Comparison of ENCODE assay signal across 8 mouse cellular contexts in the genomic region with DNA sequence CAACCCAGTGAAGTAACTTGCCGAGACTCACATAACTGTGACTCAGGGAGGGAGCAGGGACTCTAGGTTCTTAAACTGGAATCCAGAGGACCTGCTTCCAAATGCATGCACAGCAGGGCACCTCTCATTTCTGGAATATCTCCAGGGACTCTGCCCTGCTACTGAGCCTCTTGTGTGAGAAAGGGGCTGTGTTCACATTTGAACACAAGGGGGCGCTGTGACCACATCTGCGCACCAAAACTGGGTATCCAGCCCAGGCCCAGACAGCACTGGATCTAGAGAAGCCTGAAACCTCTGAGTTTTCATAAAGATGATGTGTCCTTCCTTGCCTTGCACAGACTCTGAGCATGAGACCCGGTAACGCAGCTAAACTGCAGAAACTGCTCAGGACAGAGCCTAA. TPM values are rescaled to one million over a fixed set of nuclear protein-coding genes. Genes with fewer than 3 reads are reported as not detected.
DNase-seq lines count a peak whose midpoint lies in the region; ATAC-seq and TF ChIP-seq lines count a peak whose summit lies in the region.

No protein-coding gene starts in this region.

- H3K27ac ChIP-seq in MEL (ENCODE audit: control insufficient read depth, low read depth, low read length): no peak overlapping the region

- H3K9ac ChIP-seq in MEL (ENCODE audit: control insufficient read depth, low read depth, low read length, poor library complexity, severe bottlenecking): no peak overlapping the region

- no peak overlapping the region for H3K4me3 ChIP-seq in MEL (ENCODE audit: control insufficient read depth in 1 of 2, insufficient read depth in 1 of 2, low read depth in 2 of 2, low read length in 2 of 2)

- DNase-seq in cerebellum, adult 18-20 months: peak; percentile 28 to 36
- DNase-seq in cerebellum, adult 11 months: no peak
- DNase-seq in MEL (ENCODE audit: low read depth, low spot score): peak; percentile 52
- peak; percentile 30 to 35 for DNase-seq in cerebellum, postnatal 36 days
- peak; percentile 78 for DNase-seq in heart, postnatal 4 days
- peak; percentile 78 to 79 for DNase-seq in layer of hippocampus, postnatal 10 days (ENCODE audit: low spot score in 2 of 2)
- peak; percentile 73 for DNase-seq in right cerebral cortex, postnatal 14 days

- H3K36me3 ChIP-seq in MEL (ENCODE audit: control insufficient read depth in 1 of 2, insufficient read depth in 2 of 2, low read length in 2 of 2): no peaks in the 10 kb centered on the region; a peak in 1 of 4 replicates

- no peaks in the 10 kb centered on the region for H3K4me1 ChIP-seq in MEL (ENCODE audit: control insufficient read depth in 1 of 2, insufficient read depth in 2 of 2, low read length in 2 of 2)

- H3K27me3 ChIP-seq in MEL (ENCODE audit: control insufficient read depth in 1 of 2, insufficient read depth in 2 of 2, low read length in 2 of 2): no peaks in the 10 kb centered on the region

- H3K9me3 ChIP-seq in MEL (replicated peaks; ENCODE audit: insufficient read depth, low read length): no peaks in the 10 kb centered on the region

- peak; percentile 70; the same call in 1 of the 2 replicates for ATAC-seq in megakaryocyte-erythroid progenitor cell, adult 5-6 weeks (replicated peaks; ENCODE audit: low FRiP score, low TSS enrichment, poor library complexity, severe bottlenecking)

- peak; percentile 67 for TF ChIP-seq RAD21 in MEL (IDR thresholded peaks at IDR 0.05; ENCODE audit: low read depth, low read length)

- peak; percentile 59 to 73 (median 71) for TF ChIP-seq CTCF in MEL (IDR thresholded peaks at IDR 0.05 in 2 of 3, conservative IDR thresholded peaks at IDR 0.05 in 1 of 3; ENCODE audit: control insufficient read depth in 1 of 3, insufficient read depth in 1 of 3, low read depth in 2 of 3, low read length in 3 of 3, poor library complexity in 1 of 3, severe bottlenecking in 1 of 3)

- TF ChIP-seq EP300 in MEL (IDR thresholded peaks at IDR 0.05; ENCODE audit: low read depth in 1 of 2, low read length in 2 of 2): no peak

- H3K79me2 ChIP-seq in MEL (ENCODE audit: control insufficient read depth, insufficient read depth, low read length, poor library complexity): no peaks in the 10 kb centered on the region

- TF ChIP-seq POLR2A in MEL (IDR thresholded peaks at IDR 0.05; ENCODE audit: control insufficient read depth in 1 of 2, insufficient read depth in 1 of 2, low read depth in 1 of 2, low read length in 2 of 2, poor library complexity in 1 of 2): no peak

TF ChIP-seq in MEL, 35 proteins besides CTCF, POLR2A, EP300 and RAD21:
- TF ChIP-seq SMC3 (IDR thresholded peaks at IDR 0.05; ENCODE audit: low read depth, low read length) (peak; percentile 60), MYB (IDR thresholded peaks at IDR 0.05; ENCODE audit: low read depth, low read length) (no peak), MYC (IDR thresholded peaks at IDR 0.05; ENCODE audit: low read depth, low read length) (no peak), CHD2 (IDR thresholded peaks at IDR 0.05; ENCODE audit: low read length) (no peak), KAT2A (conservative IDR thresholded peaks at IDR 0.05; ENCODE audit: low read depth, low read length) (no peak), ZC3H11A (IDR thresholded peaks at IDR 0.05; ENCODE audit: low read depth, low read length) (peak; percentile 20; the same call in 1 of the 2 replicates)

RNA-seq across cellular contexts. Expression of a gene that starts 9.1 kb away (rescaled TPM):
- 12.4 and 17.2 TPM in 2 replicates for total RNA-seq in MEL (2012; rRNA removed)
- 10 to 100 TPM in 1 of 2 experiments, not detected in 1; 15.6 TPM for polyA plus RNA-seq in MEL (2012; ENCODE audit: insufficient read depth in 1 of 2, insufficient read length in 2 of 2, low read depth in 1 of 2, low replicate concordance in 2 of 2, missing spikeins in 1 of 2)
- total RNA-seq in heart, postnatal 4 days (2021): 1 to 10 TPM; 4.7 to 5.6 TPM
- 10 to 100 TPM; 15.0 to 15.2 TPM for total RNA-seq in layer of hippocampus, postnatal 10 days (2021)
- total RNA-seq in megakaryocyte-erythroid progenitor cell, adult 5-6 weeks (2014; fragmentation: Nextera tagmentation): 8.6 and 13.2 TPM in 2 replicates
- total RNA-seq in megakaryocyte-erythroid progenitor cell, adult 5-6 weeks (2017): 5.3 and 8.8 TPM in 2 replicates

RNA-seq across cellular contexts. Expression of a gene that starts 9.3 kb away (rescaled TPM):
- total RNA-seq in MEL (2012; rRNA removed): not detected in 2 replicates
- polyA plus RNA-seq in MEL (2012; ENCODE audit: insufficient read depth in 1 of 2, insufficient read length in 2 of 2, low read depth in 1 of 2, low replicate concordance in 2 of 2, missing spikeins in 1 of 2): under 1 TPM in 1 of 2 experiments, not detected in 1; 0.13 TPM
- total RNA-seq in heart, postnatal 4 days (2021): not detected
- total RNA-seq in layer of hippocampus, postnatal 10 days (2021): under 1 TPM in 1 of 2 experiments, not detected in 1; 0.27 TPM
- not detected in 2 replicates for total RNA-seq in megakaryocyte-erythroid progenitor cell, adult 5-6 weeks (2014; fragmentation: Nextera tagmentation)
- total RNA-seq in megakaryocyte-erythroid progenitor cell, adult 5-6 weeks (2017): not detected in 2 replicates

RNA-seq across cellular contexts. Expression of a gene that starts 21.0 kb away (rescaled TPM):
- total RNA-seq in MEL (2012; rRNA removed): not detected in 2 replicates
- polyA plus RNA-seq in MEL (2012; ENCODE audit: insufficient read depth in 1 of 2, insufficient read length in 2 of 2, low read depth in 1 of 2, low replicate concordance in 2 of 2, missing spikeins in 1 of 2): under 1 TPM in 1 of 2 experiments, not detected in 1; 0.07 TPM
- total RNA-seq in heart, postnatal 4 days (2021): under 1 TPM; 0.34 to 0.48 TPM
- total RNA-seq in layer of hippocampus, postnatal 10 days (2021): 1 to 10 TPM in 1 of 2 experiments, under 1 TPM in 1; 0.71 to 1.0 TPM
- 0.84 TPM in 1 of 2 replicates, not detected in the other for total RNA-seq in megakaryocyte-erythroid progenitor cell, adult 5-6 weeks (2014; fragmentation: Nextera tagmentation)
- total RNA-seq in megakaryocyte-erythroid progenitor cell, adult 5-6 weeks (2017): 2.2 TPM in 1 of 2 replicates, not detected in the other

RNA-seq across cellular contexts. Expression of a gene that starts 31.4 kb away (rescaled TPM):
- total RNA-seq in MEL (2012; rRNA removed): not detected in 2 replicates
- not detected for polyA plus RNA-seq in MEL (2012; ENCODE audit: insufficient read depth in 1 of 2, insufficient read length in 2 of 2, low read depth in 1 of 2, low replicate concordance in 2 of 2, missing spikeins in 1 of 2)
- total RNA-seq in heart, postnatal 4 days (2021): not detected
- total RNA-seq in layer of hippocampus, postnatal 10 days (2021): not detected
- total RNA-seq in megakaryocyte-erythroid progenitor cell, adult 5-6 weeks (2014; fragmentation: Nextera tagmentation): not detected in 2 replicates
- total RNA-seq in megakaryocyte-erythroid progenitor cell, adult 5-6 weeks (2017): not detected in 2 replicates

RNA-seq across cellular contexts. Expression of a gene that starts 46.5 kb away (rescaled TPM):
- total RNA-seq in MEL (2012; rRNA removed): 0.08 and 0.13 TPM in 2 replicates
- polyA plus RNA-seq in MEL (2012; ENCODE audit: insufficient read depth in 1 of 2, insufficient read length in 2 of 2, low read depth in 1 of 2, low replicate concordance in 2 of 2, missing spikeins in 1 of 2): under 1 TPM in 1 of 2 experiments, not detected in 1; 0.04 TPM
- total RNA-seq in heart, postnatal 4 days (2021): not detected
- total RNA-seq in layer of hippocampus, postnatal 10 days (2021): under 1 TPM in 1 of 2 experiments, not detected in 1; 0.16 TPM
- not detected in 2 replicates for total RNA-seq in megakaryocyte-erythroid progenitor cell, adult 5-6 weeks (2014; fragmentation: Nextera tagmentation)
- not detected in 2 replicates for total RNA-seq in megakaryocyte-erythroid progenitor cell, adult 5-6 weeks (2017)
